Mouse (Mus musculus) frontal cortex, postnatal 25 days (tissue): ENCODE measurements around the gene 4930435E12Rik.

Source experiments
- DNase-seq, 2 experiments: peaks; one replicate each; pipeline ENCODE4 v3.0.0; 2022; ENCODE audit warnings: low spot score in 2 of 2

Gene 4930435E12Rik

GRCm38 (mm10) chr16:38769529-38769928 lies 59.0 kb downstream of the 4930435E12Rik start:
- DNase-seq, result no peak

- DNase-seq, result no peak
Observed at GRCm38 (mm10) chr16:38768386-38768785, 60.2 kb downstream of the 4930435E12Rik start.

GRCm38 (mm10) chr16:38767761-38768160 lies 60.8 kb downstream of the 4930435E12Rik start:
- DNase-seq, result no peak

GRCm38 (mm10) chr16:38766671-38767070 lies 61.9 kb downstream of the 4930435E12Rik start:
- no peak for DNase-seq

- DNase-seq, result no peak
Observed at GRCm38 (mm10) chr16:38763508-38763907, 65.0 kb downstream of the 4930435E12Rik start.

- no peak for DNase-seq
Observed at GRCm38 (mm10) chr16:38762401-38762800, 66.1 kb downstream of the 4930435E12Rik start.
